Mouse (Mus musculus) liver, postnatal 0 days (tissue): ENCODE data around the gene Khk. TPM values are rescaled to one million over a fixed set of nuclear protein-coding genes. Genes with fewer than 3 reads are reported as not detected.

Source experiments
- ATAC-seq: fragments of 200-750 bp; cut with Nextera tagmentation; 2 replicates; pipeline ENCODE4 v1.8.0; 2017; ENCODE audit warnings: mild to moderate bottlenecking, moderate library complexity
- DNase-seq: peaks from one replicate; pipeline ENCODE4 v3.0.0-alpha.2; 2016
- H3K27ac ChIP-seq: fragments of 300-500 bp; sonication (generic); 2 replicates; pipeline ENCODE4 v1.5.1; 2014; ENCODE audit warnings: antibody characterized with exemption, moderate library complexity, mild to moderate bottlenecking, low read depth
- H3K27me3 ChIP-seq: fragments of 300-500 bp; sonication (generic); 2 replicates; pipeline ENCODE4 v1.6.1; 2014; ENCODE audit warnings: low read length, control low read depth, mixed read lengths; ENCODE audit not compliant: insufficient read depth
- H3K36me3 ChIP-seq: fragments of 300-500 bp; sonication (generic); replicated peaks from 2 replicates; pipeline ENCODE4 v1.6.1; 2014; ENCODE audit warnings: mild to moderate bottlenecking, control low read depth, low read length, moderate library complexity, mixed read lengths; ENCODE audit not compliant: insufficient read depth
- H3K4me1 ChIP-seq: fragments of 300-500 bp; sonication (generic); 2 replicates; pipeline ENCODE4 v1.6.1; 2014; ENCODE audit warnings: antibody characterized with exemption, mild to moderate bottlenecking, control low read depth; ENCODE audit not compliant: insufficient read depth
- H3K4me2 ChIP-seq: fragments of 300-500 bp; sonication (generic); 2 replicates; pipeline ENCODE4 v1.6.1; 2014; ENCODE audit warnings: low read depth, mild to moderate bottlenecking, low read length, moderate library complexity, mixed read lengths
- H3K4me3 ChIP-seq: fragments of 300-500 bp; sonication (generic); 2 replicates; pipeline ENCODE4 v1.5.1; 2014; ENCODE audit warnings: low read depth, low read length
- H3K9ac ChIP-seq: fragments of 300-500 bp; sonication (generic); replicated peaks from 2 replicates; pipeline ENCODE4 v1.6.1; 2014; ENCODE audit warnings: mild to moderate bottlenecking, moderate library complexity
- H3K9me3 ChIP-seq: fragments of 300-500 bp; sonication (generic); 2 replicates; pipeline ENCODE4 v1.6.1; 2016; ENCODE audit warnings: mild to moderate bottlenecking, control low read depth, low read length, mixed read lengths
- CTCF ChIP-seq: sonication (generic); IDR thresholded peaks from 2 replicates; pipeline ENCODE4 v1.5.1; 2016; ENCODE audit warnings: antibody characterized with exemption, low read depth
- EP300 ChIP-seq: IDR thresholded peaks from 2 replicates; pipeline ENCODE4 v1.6.1; 2016; ENCODE audit warnings: antibody characterized with exemption, low read depth, mild to moderate bottlenecking
- WGBS: fragments of 180-500 bp; shearing (Covaris S2); extraction: QIAGEN DNeasy Blood & Tissue Kit; methylation state at CpG from one replicate; pipeline ENCODE4 v1.1.7; 2014; ENCODE audit not compliant: insufficient replicate concordance; 5-methylcytosine and 5-hydroxymethylcytosine counted together
- polyA plus RNA-seq: library from polyadenylated mRNA; unstranded; fragments of >200 nt; fragmentation: Nextera tagmentation; extraction: Ambion mirVana; gene quantifications from 2 replicates; pipeline ENCODE4 v1.2.1, GENCODE M21; 2015

Khk gene
- polyA plus RNA-seq, 1 experiment from 2014 or later, result 56.9 TPM

DNA sequence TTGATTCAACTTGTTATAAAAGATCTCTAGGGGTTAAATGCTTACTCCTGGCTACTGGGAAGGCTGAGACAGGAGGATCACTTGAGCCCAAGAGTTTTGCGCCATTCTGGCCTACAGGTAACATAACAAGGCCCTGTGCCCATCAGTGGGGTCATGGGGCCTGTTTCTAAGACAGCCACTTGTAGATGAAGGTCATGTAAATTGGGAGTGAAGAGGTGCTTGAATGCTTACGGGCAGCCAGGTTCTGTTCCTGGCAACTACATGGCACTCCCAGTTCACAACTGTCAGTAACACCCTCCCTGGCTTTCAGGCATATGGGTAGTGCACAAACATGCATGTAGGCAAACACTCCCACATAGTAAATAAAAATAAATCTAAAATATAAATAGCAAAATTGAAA lies 29.7 kb downstream of the Khk start:
- Histone ChIP-seq H3K27ac (no peak overlapping the region), H3K27me3 (no peaks in the 10 kb centered on the region), H3K9me3 (no peaks in the 10 kb centered on the region), H3K9ac (no peak overlapping the region), H3K4me3 (no peak overlapping the region), H3K4me2 (peak overlapping the region; percentile 88), H3K36me3 (peaks cover 36% of the 10 kb centered on the region), H3K4me1 (peaks cover 13% of the 10 kb centered on the region)
- ATAC-seq, result no peak
- no peak for DNase-seq
- no peak for TF ChIP-seq EP300
- no peak for TF ChIP-seq CTCF
- 88% methylated on average over 2 of the region's 2 CpGs for WGBS

DNA sequence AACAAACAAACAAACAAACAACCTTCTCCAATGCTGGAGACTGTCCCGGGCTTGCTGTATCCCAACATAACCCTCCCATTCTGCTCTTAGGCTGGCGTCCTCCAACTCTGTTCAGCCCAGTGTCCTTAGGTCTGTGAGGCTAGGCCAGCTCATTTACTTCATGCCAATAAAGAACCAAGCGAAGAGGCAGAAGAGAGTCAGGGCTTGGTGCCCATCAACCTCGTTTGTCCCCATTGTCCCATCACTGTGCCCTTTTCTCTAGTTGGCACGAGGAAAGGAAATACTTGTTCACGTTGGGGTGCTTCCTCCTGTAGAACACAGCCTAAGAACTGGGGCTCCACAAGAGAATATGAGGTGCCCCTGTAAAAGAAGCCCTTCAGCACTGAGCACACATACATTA lies 30.5 kb downstream of the Khk start:
- no peak for ATAC-seq
- no peaks in the 10 kb centered on the region for H3K27me3 ChIP-seq
- peaks cover 38% of the 10 kb centered on the region for H3K36me3 ChIP-seq
- H3K9me3 ChIP-seq, result no peaks in the 10 kb centered on the region
- no peak overlapping the region for H3K27ac ChIP-seq
- no peak overlapping the region for H3K9ac ChIP-seq
- TF ChIP-seq CTCF, result no peak
- TF ChIP-seq EP300, result no peak
- DNase-seq, result no peak
- 67% methylated on average over 6 of the region's 6 CpGs for WGBS
- no peak overlapping the region for H3K4me2 ChIP-seq
- H3K4me1 ChIP-seq, result peaks cover 13% of the 10 kb centered on the region
- H3K4me3 ChIP-seq, result no peak overlapping the region

DNA sequence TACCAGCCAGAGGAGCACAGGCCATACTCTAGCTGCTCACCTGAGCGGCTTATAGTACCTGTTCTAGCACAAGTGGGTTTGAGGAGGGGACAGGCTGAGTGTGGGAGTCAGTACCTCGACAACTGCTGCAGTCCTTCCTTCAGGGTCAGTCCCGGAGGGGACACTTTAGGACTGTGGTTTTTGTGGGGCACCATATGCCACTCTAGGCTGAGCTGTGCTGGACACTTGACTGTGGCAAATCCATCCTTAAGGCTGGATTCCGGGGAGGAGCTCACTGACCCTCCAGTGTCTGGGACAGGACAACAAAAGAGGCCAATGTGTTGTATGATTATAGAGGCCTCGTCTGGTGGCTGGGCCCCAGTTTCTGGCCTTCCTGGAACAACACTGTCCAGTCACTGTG lies 31.3 kb downstream of the Khk start:
- no peak for DNase-seq
- H3K36me3 ChIP-seq, result peaks cover 39% of the 10 kb centered on the region

DNA sequence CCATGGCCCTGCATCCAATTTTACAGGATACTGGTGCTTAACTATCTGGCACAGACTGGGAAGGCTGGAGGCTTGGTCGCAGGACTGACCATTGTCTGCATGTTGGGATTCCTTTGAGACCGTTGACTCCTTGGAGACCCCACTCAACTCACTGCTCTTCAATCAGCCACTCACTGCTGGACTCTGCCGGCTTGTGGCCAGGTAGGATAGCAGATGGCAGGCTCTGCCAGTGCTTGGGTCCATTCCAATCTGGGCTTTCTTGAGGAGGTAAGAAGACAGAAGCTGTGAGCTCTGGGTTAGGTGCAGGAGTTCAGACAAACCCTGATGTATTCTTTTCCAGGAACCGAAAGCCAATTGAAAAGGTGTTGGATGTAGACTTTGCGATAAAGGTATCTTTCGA lies 32.8 kb downstream of the Khk start:
- no peak overlapping the region for H3K4me2 ChIP-seq
- no peak for ATAC-seq
- H3K27ac ChIP-seq, result no peak overlapping the region
- no peak overlapping the region for H3K4me3 ChIP-seq
- H3K4me1 ChIP-seq, result peaks cover 29% of the 10 kb centered on the region
- TF ChIP-seq EP300 (no peak), CTCF (no peak)
- no peaks in the 10 kb centered on the region for H3K9me3 ChIP-seq
- no peak for DNase-seq
- peaks cover 50% of the 10 kb centered on the region for H3K36me3 ChIP-seq
- no peaks in the 10 kb centered on the region for H3K27me3 ChIP-seq
- H3K9ac ChIP-seq, result no peak overlapping the region
- 94% methylated on average over 6 of the region's 6 CpGs for WGBS

More for the DNA sequence above, 31.3 kb downstream of the Khk start:
- no peak for TF ChIP-seq CTCF
- no peak for TF ChIP-seq EP300
- no peak overlapping the region for H3K9ac ChIP-seq
- peaks cover 14% of the 10 kb centered on the region for H3K4me1 ChIP-seq
- whole genome bisulfite sequencing, result 74% methylated on average over 5 of the region's 5 CpGs
- ATAC-seq, result no peak
- H3K27me3 ChIP-seq, result no peaks in the 10 kb centered on the region
- H3K9me3 ChIP-seq, result no peaks in the 10 kb centered on the region
- H3K4me3 ChIP-seq, result no peak overlapping the region
- H3K27ac ChIP-seq, result 0 out of 2 replicates have a peak overlapping the region, but pooled peaks have one; percentile 22
- no peak overlapping the region for H3K4me2 ChIP-seq

DNA sequence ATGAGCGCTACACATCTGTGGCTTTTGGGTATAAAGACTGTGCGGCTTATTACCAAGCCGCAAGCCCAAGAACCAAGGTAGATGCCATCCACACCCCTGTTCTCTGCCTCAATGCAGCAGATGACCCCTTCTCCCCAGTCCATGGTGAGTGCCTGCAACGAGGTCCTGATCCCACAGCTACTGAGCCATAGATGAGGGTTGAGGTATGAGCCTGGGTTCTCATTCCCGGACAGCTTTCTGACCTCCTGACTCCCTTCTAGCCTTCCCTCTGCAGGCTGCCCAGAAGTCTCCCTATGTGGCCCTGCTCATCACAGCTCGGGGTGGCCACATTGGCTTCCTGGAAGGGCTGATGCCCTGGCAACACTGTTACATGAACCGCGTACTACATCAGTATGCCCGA lies 33.3 kb downstream of the Khk start:
- H3K4me1 ChIP-seq, result peaks cover 33% of the 10 kb centered on the region
- ATAC-seq (no peak), DNase-seq (no peak)

DNA sequence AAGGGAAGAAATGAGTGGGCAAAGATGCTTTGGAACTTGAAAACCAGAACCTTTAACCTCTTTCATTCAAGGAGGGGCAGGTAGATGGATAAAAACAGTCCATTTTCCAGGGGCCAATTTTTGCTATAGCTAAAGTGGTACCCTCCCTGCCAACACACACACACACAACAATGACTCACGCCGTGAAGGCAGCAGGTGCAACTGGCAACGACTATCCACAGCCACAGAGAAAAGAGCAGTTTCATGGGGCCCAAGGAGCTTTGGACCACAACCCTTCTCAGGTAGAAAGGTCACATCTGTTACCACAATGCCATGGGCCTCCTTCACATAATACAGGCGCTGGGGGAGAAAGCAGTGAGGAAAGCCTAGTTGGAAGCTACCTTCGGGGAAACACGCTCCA lies 34.5 kb downstream of the Khk start:
- Histone ChIP-seq H3K27me3 (no peaks in the 10 kb centered on the region), H3K36me3 (peaks cover 50% of the 10 kb centered on the region), H3K4me1 (peaks cover 31% of the 10 kb centered on the region), H3K4me3 (no peak overlapping the region), H3K9me3 (no peaks in the 10 kb centered on the region), H3K27ac (no peak overlapping the region), H3K4me2 (no peak overlapping the region), H3K9ac (no peak overlapping the region)
- TF ChIP-seq CTCF, result no peak
- TF ChIP-seq EP300, result no peak
- DNase-seq (no peak), ATAC-seq (no peak)
- WGBS, result 82% methylated on average over 6 of the region's 6 CpGs

More for the DNA sequence above, 33.3 kb downstream of the Khk start:
- TF ChIP-seq CTCF (no peak), EP300 (no peak)
- H3K27me3 ChIP-seq, result no peaks in the 10 kb centered on the region
- H3K27ac ChIP-seq, result no peak overlapping the region
- H3K9ac ChIP-seq, result no peak overlapping the region; the same call in 1 of the 2 replicates
- H3K4me3 ChIP-seq, result no peak overlapping the region
- H3K36me3 ChIP-seq, result peaks cover 50% of the 10 kb centered on the region
- WGBS, result 87% methylated on average over 9 of the region's 9 CpGs
- no peaks in the 10 kb centered on the region for H3K9me3 ChIP-seq
- no peak overlapping the region for H3K4me2 ChIP-seq

DNA sequence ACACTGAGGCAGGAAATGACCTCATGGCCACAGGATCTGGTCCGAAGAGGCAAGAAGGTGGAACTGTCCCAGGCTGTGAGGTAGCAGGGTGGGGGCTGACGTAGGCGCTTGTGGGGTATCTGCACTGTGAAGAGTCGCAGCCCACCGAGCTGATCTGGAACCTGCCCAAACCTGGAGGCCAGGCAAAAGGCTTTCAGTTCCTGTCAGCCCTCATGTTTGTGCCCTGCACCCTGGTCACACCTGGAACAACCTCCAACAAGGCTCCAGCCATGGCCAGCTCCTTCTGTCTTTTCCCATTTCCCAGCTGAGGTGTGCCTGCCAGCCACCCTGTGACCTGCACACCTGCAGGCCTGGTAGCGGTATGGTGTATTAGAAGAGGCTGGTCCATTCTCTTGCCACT lies 36.7 kb downstream of the Khk start:
- peak overlapping the region; percentile 89 for H3K4me2 ChIP-seq
- peaks cover 26% of the 10 kb centered on the region for H3K4me1 ChIP-seq
- no peak for ATAC-seq
- no peak for TF ChIP-seq EP300
- no peak for TF ChIP-seq CTCF
- no peak for DNase-seq
- H3K9ac ChIP-seq, result peak overlapping the region; percentile 30; the same call in 1 of the 2 replicates
- peaks cover 43% of the 10 kb centered on the region for H3K36me3 ChIP-seq
- H3K4me3 ChIP-seq, result no peak overlapping the region
- WGBS, result 79% methylated on average over 6 of the region's 6 CpGs
- H3K27me3 ChIP-seq, result no peaks in the 10 kb centered on the region
- no peak overlapping the region for H3K27ac ChIP-seq
- H3K9me3 ChIP-seq, result no peaks in the 10 kb centered on the region
